Mouse (Mus musculus): ENCODE measurements around the gene Nell2. TPM values are rescaled to one million over a fixed set of nuclear protein-coding genes. Genes with fewer than 3 reads are reported as not detected.

Nell2 gene
- polyA plus RNA-seq, 2 experiments from 2014 or later, result not detected

DNA sequence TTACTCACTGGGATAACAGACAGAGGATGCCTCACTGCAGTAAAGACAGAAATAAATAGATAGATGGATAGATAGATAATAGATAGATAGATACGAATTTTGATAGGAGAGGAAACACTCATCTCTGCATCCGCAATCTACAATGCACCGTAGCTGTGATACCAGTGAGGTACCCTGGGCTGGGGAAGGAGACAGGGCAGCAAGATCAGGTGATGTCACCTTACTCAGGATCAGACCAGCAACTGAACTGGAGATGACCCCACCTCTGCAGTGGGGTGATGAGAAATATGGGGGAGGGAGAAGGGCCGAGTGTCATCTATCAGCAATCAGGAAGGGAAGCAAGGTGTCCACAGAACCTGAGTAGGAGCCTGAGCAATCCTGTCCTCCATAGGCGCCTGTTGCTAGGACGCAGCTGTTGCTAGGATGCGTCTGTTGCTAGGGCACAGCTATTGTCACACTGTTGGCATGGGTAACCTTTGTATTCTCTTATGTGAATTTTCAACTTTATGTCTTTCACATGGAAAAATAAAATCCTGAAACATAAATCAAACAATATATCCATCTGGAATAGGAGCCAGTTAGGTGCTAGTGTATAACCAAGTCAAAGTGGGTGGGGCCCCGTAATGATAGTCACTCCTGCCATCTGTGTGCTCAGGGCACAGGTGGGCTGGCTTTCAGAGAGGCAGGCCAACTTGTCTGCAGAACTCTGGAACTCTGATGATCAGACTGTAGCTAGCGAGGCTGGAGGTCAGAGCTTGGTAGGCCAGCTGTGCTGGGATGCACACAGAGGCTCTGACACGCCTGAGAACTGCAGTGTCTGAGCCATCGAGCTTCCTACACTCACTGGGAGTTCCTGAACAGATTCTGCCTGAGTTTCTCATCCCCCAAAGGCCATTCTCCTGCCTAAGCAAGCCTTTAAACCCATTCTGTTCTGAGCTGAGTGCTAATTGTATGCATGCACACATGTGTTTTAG, 193.7 kb downstream of the Nell2 start:
- no peak for ATAC-seq

DNA sequence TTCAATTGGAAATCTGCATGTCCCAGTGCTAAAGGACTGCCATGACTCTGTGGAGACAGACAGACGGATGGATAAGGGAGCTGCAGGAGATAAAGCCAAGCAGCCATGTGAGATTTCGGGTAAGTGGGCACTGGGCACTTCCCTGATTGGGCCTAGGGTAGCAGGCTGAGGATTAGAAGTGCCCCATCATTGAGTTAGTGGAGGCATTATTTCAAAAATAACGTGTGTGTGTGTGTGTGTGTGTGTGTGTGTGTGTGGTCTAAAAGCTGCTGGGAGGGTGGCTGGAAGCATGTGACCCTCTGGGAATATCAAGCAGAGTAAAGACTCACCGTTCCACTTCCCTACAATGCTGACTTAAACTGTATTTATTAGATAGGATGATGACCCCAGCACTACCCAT, 195.1 kb downstream of the Nell2 start:
- no peak for ATAC-seq

GRCm38 (mm10) chr15:95330926-95331325, 197.4 kb downstream of the Nell2 start:
- no peak for ATAC-seq

- ATAC-seq, result no peak
Measured at GRCm38 (mm10) chr15:95322744-95323143, 205.6 kb downstream of the Nell2 start.

- no peak for ATAC-seq
Measured at GRCm38 (mm10) chr15:95316626-95317025, 211.7 kb downstream of the Nell2 start.

DNA sequence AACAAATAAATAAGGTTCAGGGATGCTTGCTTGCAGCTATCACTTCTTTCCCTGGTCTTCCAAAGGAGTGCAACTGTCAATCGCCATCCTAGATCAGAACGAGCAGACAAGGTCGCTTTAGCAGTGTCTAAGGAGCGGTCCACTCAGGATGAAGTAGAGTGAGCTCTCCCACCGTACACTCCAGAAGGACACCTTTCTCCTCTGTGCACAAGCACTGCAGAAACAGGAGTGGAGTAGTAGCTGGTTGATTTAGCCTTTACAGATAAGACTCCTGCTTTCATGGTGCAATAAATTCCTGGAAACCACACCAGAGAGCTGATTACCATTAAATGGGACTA, 213.6 kb downstream of the Nell2 start:
- ATAC-seq, result no peak

- ATAC-seq, result no peak
Measured at GRCm38 (mm10) chr15:95314121-95314807, 214.1 kb downstream of the Nell2 start.

DNA sequence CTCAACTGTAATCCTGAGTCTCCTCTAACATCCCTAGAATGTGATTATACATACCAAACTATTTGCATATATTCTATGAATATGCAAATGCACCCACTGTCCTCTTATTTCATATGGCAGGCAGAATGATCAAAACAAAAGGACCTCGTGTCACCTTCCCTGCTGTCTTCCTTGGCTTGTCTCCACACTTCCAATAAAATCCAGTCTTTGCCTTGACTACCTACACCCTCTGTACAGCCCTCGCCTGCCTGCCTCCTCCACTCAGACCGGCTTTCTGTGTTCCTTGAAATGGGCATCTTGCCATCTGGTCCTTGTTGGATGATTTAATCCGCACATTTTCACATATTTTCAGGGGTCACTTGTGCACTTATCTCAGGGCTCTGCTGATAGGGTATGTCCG, 215.1 kb downstream of the Nell2 start:
- no peak for ATAC-seq

GRCm38 (mm10) chr15:95304102-95304501, 224.3 kb downstream of the Nell2 start:
- no peak for ATAC-seq

DNA sequence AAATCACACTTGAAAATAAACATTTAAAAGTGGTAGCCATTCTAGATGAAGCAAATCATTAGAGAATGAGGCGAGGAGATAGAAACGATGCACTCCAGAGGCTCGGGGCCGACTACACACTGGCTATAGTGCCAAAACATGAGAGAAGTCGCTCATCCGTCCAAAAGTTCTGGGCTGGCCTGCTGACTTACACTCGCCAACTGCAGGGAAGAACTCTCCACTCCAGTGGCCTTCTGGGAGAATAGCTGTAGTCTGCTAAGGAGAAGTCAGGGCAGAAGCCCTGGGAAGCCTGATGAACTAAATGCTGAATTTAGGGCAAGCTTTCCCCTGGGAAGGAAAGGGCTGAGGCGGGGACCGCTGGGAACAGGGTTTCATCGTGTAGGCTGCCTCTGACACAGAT, 231.8 kb downstream of the Nell2 start:
- no peak for ATAC-seq

- no peak for ATAC-seq
Measured at GRCm38 (mm10) chr15:95289047-95289446, 239.3 kb downstream of the Nell2 start.

GRCm38 (mm10) chr15:95285199-95285598, 243.2 kb downstream of the Nell2 start:
- no peak for ATAC-seq

GRCm38 (mm10) chr15:95280986-95281385, 247.4 kb downstream of the Nell2 start:
- no peak for ATAC-seq

DNA sequence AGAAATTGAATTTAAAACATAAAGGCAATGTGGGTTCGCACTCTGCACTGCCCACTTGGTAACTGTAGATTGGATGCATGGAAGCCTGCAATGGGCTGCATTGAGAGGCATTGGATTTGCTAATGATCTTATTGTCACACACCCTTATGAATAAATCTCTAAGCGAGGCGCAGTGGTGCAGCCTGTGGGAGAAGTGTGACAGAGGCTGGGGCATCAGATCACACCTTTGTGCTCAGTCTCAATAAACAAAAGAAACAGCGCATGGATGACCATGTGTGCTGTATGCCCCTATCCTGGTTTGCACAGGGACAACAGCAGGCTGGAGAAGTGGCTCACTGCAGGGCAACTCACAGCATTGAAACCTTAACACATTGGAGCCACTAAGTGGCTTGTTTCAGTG, 250.4 kb downstream of the Nell2 start:
- no peak for ATAC-seq

DNA sequence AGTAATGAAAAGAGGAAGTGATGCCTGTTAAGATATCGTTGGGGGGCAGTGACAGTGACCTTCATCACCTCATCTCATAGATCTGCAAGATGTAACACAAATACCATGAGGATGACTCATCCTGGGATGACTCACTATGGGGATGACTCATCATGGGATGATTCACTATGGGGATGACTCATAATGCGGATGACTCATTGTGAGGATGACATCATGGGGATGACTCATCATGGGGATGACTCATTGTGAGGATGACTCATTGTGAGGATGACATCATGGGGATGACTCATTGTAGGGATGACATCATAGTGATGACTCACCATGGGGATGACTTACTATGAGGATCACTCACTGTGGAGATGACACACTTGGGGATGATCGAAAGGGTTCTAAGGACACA, 251.8 kb downstream of the Nell2 start:
- no peak for ATAC-seq

DNA sequence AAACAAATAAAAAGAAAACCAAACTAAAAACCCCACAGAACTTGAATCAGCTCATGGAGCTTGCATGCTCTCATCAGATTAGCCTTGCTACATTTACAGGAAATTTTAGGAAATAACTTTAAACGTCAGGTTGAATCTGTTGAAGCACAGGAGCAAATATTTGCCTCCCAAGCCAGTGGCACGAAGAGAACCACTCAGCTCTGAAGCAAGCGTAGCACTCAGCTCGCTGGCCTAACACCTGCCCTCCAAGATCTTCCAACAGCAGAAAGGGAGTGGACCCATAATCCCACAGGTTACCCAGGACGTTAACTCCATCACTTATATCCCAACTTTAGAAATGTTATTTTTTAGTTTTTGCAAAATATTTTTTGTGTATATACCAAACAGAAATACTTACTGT, 252.8 kb downstream of the Nell2 start:
- no peak for ATAC-seq

DNA sequence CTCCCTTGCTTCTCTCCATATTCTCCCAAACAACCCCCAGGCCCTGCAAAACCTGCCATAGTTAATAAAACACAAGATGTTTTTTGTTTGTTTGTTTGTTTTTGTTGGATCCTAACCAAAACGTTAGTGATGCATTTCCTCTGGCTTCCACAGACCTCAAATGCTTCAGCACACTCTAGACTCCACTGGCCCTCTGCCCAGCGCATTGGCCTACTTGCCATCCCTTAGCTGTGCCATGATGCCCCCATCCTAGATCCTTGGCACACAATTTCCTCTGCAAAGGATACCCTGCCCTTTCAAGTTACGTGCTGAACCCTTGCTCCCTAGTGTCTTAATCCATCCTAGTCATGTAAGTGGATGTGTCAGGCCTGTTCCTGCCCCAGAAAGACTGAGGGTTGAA, 255.1 kb downstream of the Nell2 start:
- ATAC-seq, result no peak

GRCm38 (mm10) chr15:95272167-95272566, 256.2 kb downstream of the Nell2 start:
- no peak for ATAC-seq

- no peak for ATAC-seq
Measured at GRCm38 (mm10) chr15:95259671-95260450, 268.5 kb downstream of the Nell2 start.

DNA sequence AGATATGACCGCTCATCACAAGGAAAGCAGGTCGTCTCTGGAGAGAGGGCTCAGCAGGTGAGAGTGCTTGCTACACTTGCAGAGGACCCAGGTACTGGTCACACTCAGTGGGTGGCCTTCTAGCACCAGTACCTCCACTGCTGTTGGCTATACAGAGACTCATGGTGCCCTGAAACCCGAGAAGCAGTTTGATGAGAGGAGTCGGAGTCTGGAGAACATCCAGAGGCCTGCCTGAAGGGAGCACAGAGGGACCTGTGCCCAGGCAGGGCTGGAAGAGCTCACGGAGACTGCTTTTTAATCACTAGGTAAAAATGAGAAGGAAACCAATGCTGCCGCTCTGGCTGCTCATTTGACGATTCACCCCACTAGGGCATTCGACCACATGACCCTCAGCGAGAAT, 271.2 kb downstream of the Nell2 start:
- ATAC-seq, result no peak

- no peak for ATAC-seq
Measured at GRCm38 (mm10) chr15:95245516-95245915, 282.8 kb downstream of the Nell2 start.

DNA sequence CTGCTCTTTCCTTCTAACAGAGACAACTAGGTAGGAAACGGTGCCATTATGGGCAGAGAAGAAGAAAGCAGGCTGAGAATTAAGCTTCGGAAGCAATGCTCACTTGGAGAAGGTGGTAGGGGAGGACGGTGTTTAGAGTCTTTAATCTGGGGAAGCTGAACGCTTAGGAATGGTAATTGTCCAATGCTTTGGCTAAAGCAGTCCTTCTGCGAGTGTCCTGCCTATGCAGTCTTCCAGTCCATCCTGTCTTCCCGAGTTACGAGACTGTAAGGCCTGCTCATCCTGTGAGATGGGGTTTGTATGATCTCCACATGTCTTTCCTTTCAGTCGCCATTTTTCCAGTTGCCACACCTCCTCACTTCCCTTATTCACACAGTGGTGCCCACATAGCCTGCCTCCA, 284.5 kb downstream of the Nell2 start:
- ATAC-seq, result no peak

DNA sequence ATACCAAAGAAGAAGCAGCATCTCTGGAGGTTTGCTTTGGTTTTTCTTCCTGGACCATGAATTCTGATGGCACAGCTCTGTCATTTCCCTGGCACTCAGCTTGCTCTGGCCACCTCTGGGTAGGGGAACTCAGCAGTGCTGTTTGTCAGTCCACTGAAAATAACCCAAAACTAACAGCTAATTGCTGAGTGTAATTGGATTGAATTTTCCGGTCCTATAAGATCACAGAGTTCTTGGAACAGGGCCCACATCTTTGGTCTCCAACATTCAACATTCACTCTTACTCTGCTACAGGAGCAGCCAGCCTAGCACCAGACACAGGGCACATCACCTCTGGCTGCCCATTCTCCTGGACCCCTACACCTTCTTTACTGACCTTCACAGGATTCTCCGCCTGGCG, 287.2 kb downstream of the Nell2 start:
- no peak for ATAC-seq
